Mouse (Mus musculus): Measurements from ENCODE around the gene Apba2. TPM values are rescaled to one million over a fixed set of nuclear protein-coding genes. Genes with fewer than 3 reads are reported as not detected.

The Apba2 gene
- polyA plus RNA-seq, 1 experiment from 2014 or later: 0.57 TPM

GRCm38 (mm10) chr7:64729785-64730184 is 228.3 kb downstream of the Apba2 start:
- Histone ChIP-seq H3K27me3 (replicated peaks) (0 out of 2 replicates have a peak, but pooled peaks cover 10% of the 10 kb centered on the region), H3K9ac (no peak overlapping the region), H3K27ac (ENCODE audit: poor library complexity, severe bottlenecking) (no peak overlapping the region), H3K36me3 (no peaks in the 10 kb centered on the region), H3K4me2 (no peak overlapping the region), H3K9me3 (replicated peaks) (no peaks in the 10 kb centered on the region), H3K4me1 (replicated peaks) (no peaks in the 10 kb centered on the region), H3K4me3 (no peak overlapping the region)
- WGBS: 32% methylated on average over 7 of the region's 7 CpGs
- ATAC-seq (ENCODE audit: insufficient number of reproducible peaks, low FRiP score): no peak

GRCm38 (mm10) chr7:64739131-64739530 is 237.6 kb downstream of the Apba2 start:
- H3K27me3 ChIP-seq (replicated peaks): no peaks in the 10 kb centered on the region; the same call in 1 of the 2 replicates
- ATAC-seq (ENCODE audit: insufficient number of reproducible peaks, low FRiP score): no peak
- H3K4me3 ChIP-seq: no peak overlapping the region
- WGBS: 72% methylated on average over 11 of the region's 11 CpGs
- no peak overlapping the region for H3K27ac ChIP-seq (ENCODE audit: poor library complexity, severe bottlenecking)
- no peak overlapping the region for H3K4me2 ChIP-seq
- no peaks in the 10 kb centered on the region for H3K36me3 ChIP-seq
- H3K9me3 ChIP-seq (replicated peaks): no peaks in the 10 kb centered on the region
- no peak overlapping the region for H3K9ac ChIP-seq
- H3K4me1 ChIP-seq (replicated peaks): no peaks in the 10 kb centered on the region

GRCm38 (mm10) chr7:64741333-64742307 is 240.1 kb downstream of the Apba2 start:
- Histone ChIP-seq H3K36me3 (no peaks in the 10 kb centered on the region), H3K4me3 (no peak overlapping the region), H3K27me3 (replicated peaks) (no peaks in the 10 kb centered on the region; the same call in 1 of the 2 replicates), H3K4me2 (no peak overlapping the region), H3K4me1 (replicated peaks) (no peaks in the 10 kb centered on the region), H3K9ac (no peak overlapping the region), H3K27ac (ENCODE audit: poor library complexity, severe bottlenecking) (no peak overlapping the region), H3K9me3 (replicated peaks) (no peaks in the 10 kb centered on the region)
- WGBS: 39% methylated on average over 8 of the region's 8 CpGs
- ATAC-seq (ENCODE audit: insufficient number of reproducible peaks, low FRiP score): no peak

- ATAC-seq (ENCODE audit: insufficient number of reproducible peaks, low FRiP score): no peak
Measured at GRCm38 (mm10) chr7:64743610-64744009, 242.1 kb downstream of the Apba2 start.

GRCm38 (mm10) chr7:64751465-64751864 is 250.0 kb downstream of the Apba2 start:
- Histone ChIP-seq H3K9me3 (replicated peaks) (no peaks in the 10 kb centered on the region), H3K27me3 (replicated peaks) (no peaks in the 10 kb centered on the region), H3K36me3 (no peaks in the 10 kb centered on the region), H3K27ac (ENCODE audit: poor library complexity, severe bottlenecking) (no peak overlapping the region), H3K4me1 (replicated peaks) (no peaks in the 10 kb centered on the region), H3K4me2 (no peak overlapping the region), H3K9ac (0 out of 2 replicates have a peak overlapping the region, but pooled peaks have one; percentile 11), H3K4me3 (no peak overlapping the region)
- ATAC-seq (ENCODE audit: insufficient number of reproducible peaks, low FRiP score): peak; percentile 36; the same call in 1 of the 2 replicates
- 32% methylated on average over 5 of the region's 5 CpGs for WGBS

More at GRCm38 (mm10) chr7:64743610-64744009, 242.1 kb downstream of the Apba2 start:
- Histone ChIP-seq H3K27ac (ENCODE audit: poor library complexity, severe bottlenecking) (no peak overlapping the region), H3K4me2 (no peak overlapping the region), H3K27me3 (replicated peaks) (no peaks in the 10 kb centered on the region; the same call in 1 of the 2 replicates), H3K9me3 (replicated peaks) (no peaks in the 10 kb centered on the region), H3K4me3 (no peak overlapping the region), H3K4me1 (replicated peaks) (no peaks in the 10 kb centered on the region), H3K9ac (no peak overlapping the region), H3K36me3 (no peaks in the 10 kb centered on the region)
- WGBS: 84% methylated on average over 7 of the region's 7 CpGs

- no peak overlapping the region for H3K4me2 ChIP-seq
- no peak overlapping the region for H3K27ac ChIP-seq (ENCODE audit: poor library complexity, severe bottlenecking)
- no peaks in the 10 kb centered on the region for H3K9me3 ChIP-seq (replicated peaks)
- no peak for ATAC-seq (ENCODE audit: insufficient number of reproducible peaks, low FRiP score)
- H3K4me3 ChIP-seq: no peak overlapping the region
- no peaks in the 10 kb centered on the region for H3K27me3 ChIP-seq (replicated peaks)
- 87% methylated on average over 7 of the region's 7 CpGs for WGBS
- no peak overlapping the region for H3K9ac ChIP-seq
- H3K36me3 ChIP-seq: no peaks in the 10 kb centered on the region
- no peaks in the 10 kb centered on the region for H3K4me1 ChIP-seq (replicated peaks)
Measured at GRCm38 (mm10) chr7:64752133-64752532, 250.6 kb downstream of the Apba2 start.

GRCm38 (mm10) chr7:64753678-64754077 is 252.2 kb downstream of the Apba2 start:
- WGBS: 77% methylated on average over 6 of the region's 6 CpGs
- Histone ChIP-seq H3K4me2 (no peak overlapping the region), H3K4me3 (no peak overlapping the region), H3K36me3 (no peaks in the 10 kb centered on the region), H3K27me3 (replicated peaks) (no peaks in the 10 kb centered on the region), H3K27ac (ENCODE audit: poor library complexity, severe bottlenecking) (no peak overlapping the region), H3K4me1 (replicated peaks) (no peaks in the 10 kb centered on the region), H3K9ac (no peak overlapping the region), H3K9me3 (replicated peaks) (no peaks in the 10 kb centered on the region)
- no peak for ATAC-seq (ENCODE audit: insufficient number of reproducible peaks, low FRiP score)

GRCm38 (mm10) chr7:64754161-64754560 is 252.7 kb downstream of the Apba2 start:
- Histone ChIP-seq H3K9ac (no peak overlapping the region), H3K4me1 (replicated peaks) (no peaks in the 10 kb centered on the region), H3K27me3 (replicated peaks) (no peaks in the 10 kb centered on the region), H3K4me2 (no peak overlapping the region), H3K9me3 (replicated peaks) (no peaks in the 10 kb centered on the region), H3K4me3 (no peak overlapping the region), H3K27ac (ENCODE audit: poor library complexity, severe bottlenecking) (no peak overlapping the region), H3K36me3 (no peaks in the 10 kb centered on the region)
- no peak for ATAC-seq (ENCODE audit: insufficient number of reproducible peaks, low FRiP score)
- 70% methylated on average over 7 of the region's 7 CpGs for WGBS

GRCm38 (mm10) chr7:64755141-64755540 is 253.6 kb downstream of the Apba2 start:
- Histone ChIP-seq H3K27ac (ENCODE audit: poor library complexity, severe bottlenecking) (no peak overlapping the region), H3K4me3 (no peak overlapping the region), H3K4me2 (no peak overlapping the region), H3K27me3 (replicated peaks) (no peaks in the 10 kb centered on the region), H3K9ac (no peak overlapping the region), H3K4me1 (replicated peaks) (no peaks in the 10 kb centered on the region), H3K36me3 (no peaks in the 10 kb centered on the region), H3K9me3 (replicated peaks) (no peaks in the 10 kb centered on the region)
- no peak for ATAC-seq (ENCODE audit: insufficient number of reproducible peaks, low FRiP score)
- WGBS: 76% methylated on average over 7 of the region's 7 CpGs

GRCm38 (mm10) chr7:64765595-64765994 is 264.1 kb downstream of the Apba2 start:
- WGBS: 72% methylated on average over 3 of the region's 3 CpGs
- Histone ChIP-seq H3K4me2 (no peak overlapping the region), H3K27ac (ENCODE audit: poor library complexity, severe bottlenecking) (no peak overlapping the region), H3K27me3 (replicated peaks) (no peaks in the 10 kb centered on the region), H3K36me3 (no peaks in the 10 kb centered on the region), H3K4me3 (no peak overlapping the region), H3K9me3 (replicated peaks) (no peaks in the 10 kb centered on the region), H3K4me1 (replicated peaks) (no peaks in the 10 kb centered on the region), H3K9ac (no peak overlapping the region)
- no peak for ATAC-seq (ENCODE audit: insufficient number of reproducible peaks, low FRiP score)

- Histone ChIP-seq H3K36me3 (no peaks in the 10 kb centered on the region), H3K27me3 (replicated peaks) (no peaks in the 10 kb centered on the region), H3K27ac (ENCODE audit: poor library complexity, severe bottlenecking) (no peak overlapping the region), H3K4me2 (no peak overlapping the region), H3K4me3 (no peak overlapping the region), H3K4me1 (replicated peaks) (no peaks in the 10 kb centered on the region), H3K9ac (no peak overlapping the region), H3K9me3 (replicated peaks) (no peaks in the 10 kb centered on the region)
- no peak for ATAC-seq (ENCODE audit: insufficient number of reproducible peaks, low FRiP score)
- 36% methylated on average over 7 of the region's 7 CpGs for WGBS
Measured at GRCm38 (mm10) chr7:64769768-64770167, 268.3 kb downstream of the Apba2 start.

All from heart, embryonic 12.5 days (tissue).